Mouse (Mus musculus) right cerebral cortex, postnatal 14 days (tissue): ENCODE data around the gene Eftud2.

Experiments
- DNase-seq: peaks from one replicate; pipeline ENCODE4 v3.0.0; 2022

Gene Eftud2

GRCm38 (mm10) chr11:102818121-102819020 is 62.4 kb downstream of the Eftud2 start:
- DNase-seq = no peak

DNA sequence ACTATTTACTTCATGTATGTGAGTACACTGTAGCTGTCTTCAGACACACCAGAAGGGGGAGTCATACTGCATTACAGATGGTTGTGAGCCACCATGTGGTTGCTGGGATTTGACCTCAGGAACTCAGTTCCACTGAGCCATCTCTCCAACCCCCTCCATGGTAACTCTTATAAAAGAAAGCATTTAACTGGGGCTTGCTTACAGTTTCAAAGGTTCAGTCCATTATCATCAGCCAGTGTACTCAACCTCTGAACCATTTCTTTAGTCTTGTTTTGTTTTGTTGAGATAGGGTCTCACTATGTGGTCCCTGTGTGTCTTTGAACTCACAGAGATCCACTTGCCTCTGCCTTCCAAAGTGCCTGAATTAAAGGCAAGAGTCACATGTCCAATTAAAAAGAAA is 65.9 kb downstream of the Eftud2 start:
- no peak for DNase-seq

GRCm38 (mm10) chr11:102810721-102811485 is 69.9 kb downstream of the Eftud2 start:
- no peak for DNase-seq

- no peak for DNase-seq
Observed at GRCm38 (mm10) chr11:102808246-102808645, 72.5 kb downstream of the Eftud2 start.

DNA sequence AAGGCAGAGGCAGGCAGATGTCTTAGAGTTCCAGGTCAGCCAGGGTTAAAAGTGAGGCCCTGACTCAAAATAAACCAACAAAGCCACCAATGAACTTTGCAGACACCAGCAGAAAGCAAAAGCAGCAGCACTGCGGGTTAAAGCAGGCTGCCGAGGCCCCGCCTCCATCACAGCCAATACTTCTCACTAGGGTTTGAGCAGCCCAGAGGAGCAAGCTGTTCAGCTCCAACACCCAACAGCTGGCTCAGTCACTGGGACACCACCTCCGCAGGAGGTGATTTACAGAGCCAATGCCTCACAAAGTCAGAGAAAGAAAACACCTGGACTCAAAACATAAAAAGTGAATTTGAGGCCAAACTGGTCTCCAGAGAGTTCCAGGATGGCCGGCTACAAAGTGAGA is 77.3 kb downstream of the Eftud2 start:
- DNase-seq = no peak

GRCm38 (mm10) chr11:102794157-102794556 is 86.6 kb downstream of the Eftud2 start:
- no peak for DNase-seq

GRCm38 (mm10) chr11:102791682-102792445 is 88.9 kb downstream of the Eftud2 start:
- DNase-seq = no peak
